Mouse (Mus musculus) testis, adult 2 months (tissue): ENCODE results near the gene Ncapg2. TPM values are rescaled to one million over a fixed set of nuclear protein-coding genes. Genes with fewer than 3 reads are reported as not detected.

ENCODE experiments used
- H3K27ac ChIP-seq: fragments of 200-500 bp; 2 replicates; pipeline ENCODE4 v1.5.1; 2012; ENCODE audit warnings: low read depth, low read length; ENCODE audit not compliant: control insufficient read depth, insufficient read depth
- H3K27me3 ChIP-seq: fragments of 200-500 bp; 2 replicates; pipeline ENCODE4 v1.6.1; 2012; ENCODE audit warnings: mild to moderate bottlenecking, low read length, moderate library complexity; ENCODE audit not compliant: control insufficient read depth, insufficient read depth
- H3K36me3 ChIP-seq: fragments of 200-500 bp; 2 replicates; pipeline ENCODE4 v1.6.1; 2012; ENCODE audit warnings: mild to moderate bottlenecking, low read length; ENCODE audit not compliant: control insufficient read depth, insufficient read depth
- H3K4me1 ChIP-seq: fragments of 200-500 bp; 2 replicates; pipeline ENCODE4 v1.6.1; 2012; ENCODE audit warnings: low read length; ENCODE audit not compliant: control insufficient read depth, insufficient read depth
- H3K4me3 ChIP-seq: fragments of 200-500 bp; 2 replicates; pipeline ENCODE4 v1.5.1; 2012; ENCODE audit warnings: low read depth, mild to moderate bottlenecking, low read length, moderate library complexity, mixed read lengths; ENCODE audit not compliant: control insufficient read depth
- CTCF ChIP-seq: fragments of 200-500 bp; IDR thresholded peaks from 2 replicates; pipeline ENCODE4 v1.5.1; 2012; ENCODE audit warnings: low read depth, mild to moderate bottlenecking, inconsistent platforms, low read length, moderate library complexity; ENCODE audit not compliant: control insufficient read depth, insufficient read depth, insufficient replicate concordance
- POLR2A ChIP-seq: fragments of 200-500 bp; IDR thresholded peaks from 2 replicates; pipeline ENCODE4 v1.6.1; 2012; ENCODE audit warnings: low read depth, mild to moderate bottlenecking, inconsistent platforms, low read length, moderate library complexity; ENCODE audit not compliant: control insufficient read depth
- polyA plus RNA-seq: library from polyadenylated mRNA; depleted of rRNA; stranded (reverse); fragments of >200 nt; gene quantifications from 2 replicates; pipeline ENCODE4 v1.2.3, GENCODE M21; 2012

Ncapg2 gene
- polyA plus RNA-seq, 1 experiment, result 7.6 TPM

GRCm38 (mm10) chr12:116438591-116438990 lies 33.4 kb downstream of the Ncapg2 start:
- Histone ChIP-seq H3K4me1 (no peaks in the 10 kb centered on the region), H3K27me3 (no peaks in the 10 kb centered on the region), H3K27ac (no peak overlapping the region), H3K4me3 (no peak overlapping the region), H3K36me3 (peaks cover 3% of the 10 kb centered on the region)
- TF ChIP-seq POLR2A (no peak), CTCF (no peak)

- Histone ChIP-seq H3K27ac (no peak overlapping the region), H3K4me3 (no peak overlapping the region), H3K4me1 (no peaks in the 10 kb centered on the region), H3K36me3 (peaks cover 3% of the 10 kb centered on the region), H3K27me3 (no peaks in the 10 kb centered on the region)
- no peak for TF ChIP-seq CTCF
- TF ChIP-seq POLR2A, result no peak
These were observed 37.0 kb downstream of the Ncapg2 start for GRCm38 (mm10) chr12:116442184-116442583.

GRCm38 (mm10) chr12:116449536-116449935 lies 44.3 kb downstream of the Ncapg2 start:
- Histone ChIP-seq H3K4me1 (no peaks in the 10 kb centered on the region), H3K4me3 (no peak overlapping the region), H3K27ac (no peak overlapping the region), H3K27me3 (no peaks in the 10 kb centered on the region), H3K36me3 (no peaks in the 10 kb centered on the region)
- TF ChIP-seq POLR2A, result no peak
- TF ChIP-seq CTCF, result no peak

GRCm38 (mm10) chr12:116460379-116461065 lies 55.3 kb downstream of the Ncapg2 start:
- TF ChIP-seq CTCF, result no peak
- no peak for TF ChIP-seq POLR2A
- no peak overlapping the region for H3K4me3 ChIP-seq
- no peaks in the 10 kb centered on the region for H3K27me3 ChIP-seq
- H3K4me1 ChIP-seq, result no peaks in the 10 kb centered on the region
- H3K36me3 ChIP-seq, result peaks cover 1% of the 10 kb centered on the region; the same call in 1 of the 2 replicates
- H3K27ac ChIP-seq, result no peak overlapping the region

GRCm38 (mm10) chr12:116467030-116467429 lies 61.8 kb downstream of the Ncapg2 start:
- Histone ChIP-seq H3K27ac (no peak overlapping the region), H3K27me3 (no peaks in the 10 kb centered on the region), H3K4me1 (no peaks in the 10 kb centered on the region), H3K36me3 (no peaks in the 10 kb centered on the region), H3K4me3 (no peak overlapping the region)
- TF ChIP-seq CTCF (no peak), POLR2A (no peak)

- Histone ChIP-seq H3K36me3 (no peaks in the 10 kb centered on the region), H3K27ac (no peak overlapping the region), H3K4me1 (no peaks in the 10 kb centered on the region), H3K27me3 (no peaks in the 10 kb centered on the region), H3K4me3 (no peak overlapping the region)
- TF ChIP-seq CTCF (no peak), POLR2A (no peak)
These were observed 63.1 kb downstream of the Ncapg2 start for GRCm38 (mm10) chr12:116468348-116468747.

GRCm38 (mm10) chr12:116469096-116469495 lies 63.9 kb downstream of the Ncapg2 start:
- H3K4me3 ChIP-seq, result no peak overlapping the region
- H3K4me1 ChIP-seq, result no peaks in the 10 kb centered on the region
- no peaks in the 10 kb centered on the region for H3K36me3 ChIP-seq
- TF ChIP-seq POLR2A, result no peak
- TF ChIP-seq CTCF, result no peak
- H3K27ac ChIP-seq, result no peak overlapping the region
- no peaks in the 10 kb centered on the region for H3K27me3 ChIP-seq
